Mouse (Mus musculus) embryonic fibroblast, embryonic 13.5 days (primary cell): Measurements from ENCODE around the gene Supt3.

Source experiments
- CTCF ChIP-seq: IDR thresholded peaks from 2 replicates; pipeline ENCODE4 v1.5.1; 2011; ENCODE audit warnings: mild to moderate bottlenecking, control low read depth, low read length, moderate library complexity, borderline replicate concordance; ENCODE audit not compliant: insufficient read depth
- POLR2A ChIP-seq: IDR thresholded peaks from 2 replicates; pipeline ENCODE4 v1.6.1; 2011; ENCODE audit warnings: low read depth, mild to moderate bottlenecking, control low read depth, low read length, moderate library complexity

DNA sequence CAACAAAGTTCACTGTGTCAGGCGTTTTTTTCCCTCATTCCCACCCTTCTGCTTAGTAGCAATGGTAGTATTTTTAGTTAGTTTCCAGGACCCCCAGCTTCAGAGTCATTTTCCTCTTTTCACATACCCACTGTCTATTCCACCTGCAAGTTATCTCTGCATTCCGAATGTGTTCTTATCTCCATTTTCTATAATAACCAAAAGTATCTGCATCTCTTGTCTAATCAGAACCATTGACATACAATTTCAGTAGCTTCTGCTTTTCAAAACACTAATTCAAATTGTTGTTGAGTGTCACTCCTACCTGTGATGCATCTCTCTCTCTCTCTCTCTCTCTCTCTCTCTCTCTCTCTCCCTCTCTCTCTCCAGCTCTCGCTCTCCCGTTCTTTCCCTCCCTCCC, 3.4 kb downstream of the Supt3 start:
- TF ChIP-seq CTCF (no peak), POLR2A (no peak)
